Mouse (Mus musculus) spleen, postnatal 10 days (tissue): ENCODE results near the gene Rps10.
"Not testable (repeated sequence)": the region's sequence is repeated elsewhere in the genome, so short reads cannot be mapped to it uniquely, and the experiment has no call there.

ENCODE experiments used
- DNase-seq, 2 experiments: peaks; one replicate each; pipeline ENCODE4 v3.0.0; 2021 to 2022; ENCODE audit warnings: low spot score in 2 of 2

Rps10 gene

DNA sequence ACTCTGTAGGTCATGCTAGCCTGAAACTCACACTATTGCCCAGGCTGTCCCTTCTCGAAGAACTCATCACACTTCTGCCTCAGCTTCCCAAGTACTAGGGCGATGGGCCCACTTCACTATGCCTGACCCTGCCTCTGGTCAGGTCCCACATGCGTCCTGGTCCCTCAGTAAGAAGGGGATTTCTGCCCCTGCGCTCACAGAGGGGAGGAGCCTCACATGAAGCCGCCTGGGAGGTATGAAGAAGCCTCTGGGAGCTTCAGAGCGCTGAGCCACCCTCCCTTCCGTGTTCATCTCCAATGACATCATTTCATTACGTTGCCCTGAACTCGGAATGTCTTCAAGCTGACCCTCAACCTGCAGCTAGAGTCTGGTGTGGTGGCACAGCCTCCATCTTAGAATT is 7.3 kb upstream of the Rps10 start:
- no peak for DNase-seq

GRCm38 (mm10) chr17:27643101-27643500 is 6.6 kb upstream of the Rps10 start:
- no peak for DNase-seq

- DNase-seq = no peak
These were observed 6.1 kb upstream of the Rps10 start for GRCm38 (mm10) chr17:27642491-27643062.

DNA sequence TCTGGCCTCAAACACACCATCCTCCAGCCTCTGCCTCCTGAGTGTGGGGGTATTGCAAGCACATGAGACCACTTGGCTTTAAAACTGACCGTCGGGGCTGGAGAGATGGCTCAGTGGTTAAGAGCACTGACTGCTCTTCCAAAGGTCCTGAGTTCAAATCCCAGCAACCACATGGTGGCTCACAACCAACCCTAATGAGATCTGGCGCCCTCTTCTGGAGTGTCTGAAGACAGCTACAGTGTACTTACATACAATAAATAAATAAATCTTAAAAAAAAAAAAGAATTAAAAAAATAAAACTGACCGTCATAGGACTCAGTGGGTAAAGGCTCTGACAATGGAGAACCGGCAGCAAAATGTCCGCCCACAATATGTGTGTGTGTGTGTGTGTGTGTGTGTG is 3.4 kb upstream of the Rps10 start:
- DNase-seq = not testable (repeated sequence)

DNA sequence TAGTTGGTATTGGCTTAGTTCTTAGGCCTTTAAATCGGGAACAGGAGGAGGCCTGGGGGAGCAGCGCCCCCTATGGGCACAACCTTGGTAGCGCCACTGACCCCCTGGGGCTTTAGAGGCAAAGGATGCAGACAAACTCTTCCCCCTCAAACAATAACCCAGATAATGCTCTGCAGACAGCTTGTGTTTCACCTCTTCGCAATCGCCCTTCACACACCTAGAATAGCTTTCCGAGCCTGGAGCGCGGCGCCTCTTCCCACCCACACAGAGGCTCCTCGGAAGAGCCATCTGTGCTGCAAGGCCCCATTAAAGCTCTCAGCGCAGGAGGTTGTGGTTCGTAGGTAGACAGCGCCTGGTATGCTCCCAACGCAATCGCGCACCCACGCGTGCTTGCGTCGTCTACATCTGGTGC is 2.5 kb upstream of the Rps10 start:
- DNase-seq = peak; percentile 33 to 51

DNA sequence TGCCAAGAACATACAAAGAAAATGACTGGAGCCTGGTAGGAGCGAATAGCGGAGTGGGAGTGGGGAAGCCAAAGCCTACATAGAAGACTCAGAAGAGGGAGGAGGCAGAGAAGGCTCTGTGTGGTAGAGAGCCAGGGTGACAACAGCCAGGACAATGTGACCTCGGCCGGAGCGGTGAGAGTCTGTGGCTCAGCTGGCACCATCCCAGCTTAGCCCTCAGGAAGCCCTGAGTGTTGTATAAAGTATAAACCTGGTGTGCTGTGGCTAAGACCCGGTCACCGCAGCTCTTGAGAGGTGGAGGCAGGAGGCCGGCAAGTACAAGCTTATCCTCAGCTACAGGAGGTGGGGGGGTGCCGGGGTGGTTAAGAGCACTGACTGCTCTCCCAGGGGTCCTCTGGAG is 864 bp upstream of the Rps10 start:
- DNase-seq = no peak

- DNase-seq = not testable (repeated sequence)
These were observed 930 bp downstream of the Rps10 start for GRCm38 (mm10) chr17:27635575-27635903.

- DNase-seq = peak; percentile 86 to 91
These were observed 1.4 kb downstream of the Rps10 start, which contains the start of gene RPS10-NUDT3 for GRCm38 (mm10) chr17:27634871-27635574. TSS of gene RPS10-NUDT3 (minus strand) at chr17:27635222.

DNA sequence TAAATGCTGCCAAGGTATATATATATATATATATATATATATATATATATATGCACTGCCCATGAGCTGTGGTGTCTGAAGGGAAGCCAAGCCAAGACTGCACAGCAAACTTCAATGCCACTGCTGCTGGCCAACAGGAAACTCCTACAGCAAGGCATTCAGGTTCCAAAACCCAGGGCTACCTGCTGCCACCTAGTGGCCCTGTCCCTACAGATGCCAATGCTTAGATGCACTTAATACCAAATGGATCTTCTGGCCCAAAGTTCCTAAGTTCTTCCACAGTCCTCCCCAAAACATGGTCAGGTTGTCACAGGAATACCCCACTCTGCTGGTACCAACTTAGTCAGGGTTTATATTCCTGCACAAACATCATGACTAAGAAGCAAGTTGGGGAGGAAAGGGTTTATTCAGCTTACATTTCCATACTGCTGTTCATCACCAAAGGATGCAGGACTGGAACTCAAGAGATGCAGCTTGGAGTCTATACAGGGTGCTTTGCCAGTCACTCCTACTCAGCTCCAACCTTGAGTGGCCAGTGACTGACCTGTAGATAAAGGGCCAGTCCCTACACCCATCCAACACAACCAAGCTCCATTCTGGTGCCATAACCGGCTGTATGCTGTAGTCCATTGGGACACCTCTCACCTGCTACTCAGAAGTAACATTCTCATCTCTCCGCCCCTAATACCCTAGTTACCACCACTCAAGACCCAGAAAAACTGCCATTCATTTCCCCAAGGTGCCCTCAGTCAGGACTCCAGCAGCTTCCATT is 7.0 kb downstream of the Rps10 start:
- peak; percentile 67 to 89 for DNase-seq

GRCm38 (mm10) chr17:27628376-27628775 is 8.1 kb downstream of the Rps10 start:
- no peak for DNase-seq

GRCm38 (mm10) chr17:27627451-27627850 is 9.0 kb downstream of the Rps10 start:
- DNase-seq = no peak

DNA sequence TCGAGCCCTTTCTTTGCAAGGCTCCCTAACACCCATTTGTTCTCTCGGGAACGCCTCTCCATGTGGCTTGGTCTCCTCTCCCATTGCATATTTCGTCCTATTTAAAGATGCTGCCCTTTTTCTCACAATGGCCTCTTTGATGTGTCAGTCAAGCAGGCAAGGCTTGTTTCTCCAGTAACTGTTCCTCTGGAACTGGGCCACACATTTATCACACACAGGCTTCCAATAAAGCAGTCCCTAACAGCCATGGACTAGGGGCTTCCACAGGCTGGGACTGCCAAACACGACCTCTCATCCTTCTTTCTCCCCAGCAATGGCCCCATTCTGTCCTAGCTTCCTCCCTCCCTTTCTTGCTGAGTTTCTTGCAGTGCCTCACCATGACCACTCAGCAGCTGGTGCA is 9.8 kb downstream of the Rps10 start:
- no peak for DNase-seq

GRCm38 (mm10) chr17:27625455-27626251 is 10.8 kb downstream of the Rps10 start:
- DNase-seq = no peak

GRCm38 (mm10) chr17:27623360-27624326 is 12.8 kb downstream of the Rps10 start, which contains the start of gene Nudt3:
TSS of gene Nudt3 (minus strand) at chr17:27623495.
- DNase-seq = peak; percentile 85 to 90

- DNase-seq = peak; percentile 66 to 76
These were observed 13.7 kb downstream of the Rps10 start for GRCm38 (mm10) chr17:27622611-27623359.

DNA sequence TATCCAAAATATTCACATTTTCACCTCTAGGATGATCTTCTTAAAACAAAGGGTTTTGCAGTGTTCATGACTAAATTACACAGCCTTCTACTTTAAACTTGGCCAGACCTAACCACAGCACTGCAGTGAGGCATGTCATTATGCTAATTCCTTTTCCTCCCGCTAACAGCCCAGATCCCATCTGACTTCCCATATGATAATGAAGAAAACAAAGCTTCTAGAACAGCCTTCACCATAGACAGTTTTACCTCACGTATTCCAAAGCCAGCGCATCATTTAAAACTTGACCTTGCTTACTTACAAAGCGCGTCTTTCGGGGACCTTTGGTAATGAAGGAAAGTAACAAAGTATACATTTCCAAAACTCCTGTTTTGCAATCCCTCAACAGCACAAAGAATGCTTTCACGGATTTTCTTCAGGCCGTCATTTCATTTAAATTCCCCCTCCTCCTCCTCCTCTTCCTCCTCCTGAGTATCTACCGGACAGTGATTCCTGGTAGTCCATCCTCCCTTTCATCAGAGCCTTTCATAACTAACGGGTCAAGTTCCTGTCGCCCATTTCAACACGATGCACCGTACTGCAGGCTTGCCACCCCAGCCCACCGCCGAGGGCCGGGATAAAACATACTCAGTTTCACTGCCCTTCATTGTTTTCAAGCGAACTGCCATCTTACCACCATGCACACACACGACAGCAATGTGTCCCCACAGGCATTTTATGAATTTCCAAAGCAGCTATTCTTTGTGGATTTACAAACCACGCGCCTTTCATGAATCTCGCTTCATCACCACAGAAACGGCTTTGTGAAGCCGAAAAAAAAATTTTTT is 14.6 kb downstream of the Rps10 start:
- DNase-seq = peak; percentile 35 to 42

DNA sequence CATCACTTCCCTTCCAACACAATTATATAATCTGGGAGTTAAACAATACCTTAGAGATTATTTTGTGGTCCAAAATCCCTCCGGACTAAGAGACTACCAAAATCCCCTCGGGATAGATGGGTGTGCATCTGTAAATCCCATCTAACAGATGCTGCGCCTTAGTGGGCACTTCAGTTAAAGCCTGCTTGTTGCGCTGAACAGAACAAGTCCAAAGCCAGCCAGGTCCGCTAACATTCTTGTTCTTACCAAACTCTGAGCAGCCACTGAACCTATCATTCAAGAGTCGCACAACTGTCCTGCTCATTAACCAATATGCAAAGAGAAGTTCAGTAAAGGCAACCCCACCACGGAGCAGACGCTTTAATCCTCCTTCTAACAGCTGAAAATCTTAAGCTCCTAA is 15.3 kb downstream of the Rps10 start:
- no peak for DNase-seq

DNA sequence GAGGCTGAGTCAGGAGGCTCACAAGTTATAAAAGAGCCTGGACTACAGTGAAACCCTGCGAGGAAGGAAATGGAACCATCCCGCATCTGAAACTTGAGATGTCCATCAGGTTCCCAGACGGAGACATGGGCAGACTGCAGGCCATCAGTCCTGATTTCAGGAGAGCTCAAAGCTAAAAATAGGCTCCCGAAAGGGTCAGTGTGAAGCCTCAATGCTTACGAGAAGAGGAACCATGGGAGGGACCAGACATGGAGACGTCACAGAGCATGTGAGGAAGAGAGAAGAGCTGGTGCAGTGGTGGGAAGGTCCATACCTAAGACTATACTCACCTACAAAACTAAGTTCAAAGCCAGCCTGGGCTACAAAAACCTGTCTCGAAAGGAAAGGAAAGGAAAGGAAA is 21.1 kb downstream of the Rps10 start:
- no peak for DNase-seq

GRCm38 (mm10) chr17:27613016-27613415 is 23.5 kb downstream of the Rps10 start:
- no peak for DNase-seq
